Mouse (Mus musculus) kidney, embryonic 15.5 days (tissue): ENCODE data around the gene Tenm2. TPM values are rescaled to one million over a fixed set of nuclear protein-coding genes. Genes with fewer than 3 reads are reported as not detected.
A peak's percentile ranks its signal among the peaks of the same experiment; 100 is the strongest.

Experiments used
- ATAC-seq: fragments of 200-750 bp; cut with Nextera tagmentation; replicated peaks from 2 replicates; pipeline ENCODE4 v1.8.0; 2017; ENCODE audit warnings: moderate TSS enrichment; ENCODE audit not compliant: low FRiP score
- H3K27ac ChIP-seq: fragments of 300-500 bp; sonication (generic); 2 replicates; pipeline ENCODE4 v1.5.1; 2015; ENCODE audit warnings: mild to moderate bottlenecking, inconsistent platforms
- H3K27me3 ChIP-seq: fragments of 300-500 bp; sonication (generic); 2 replicates; pipeline ENCODE4 v1.6.1; 2015; ENCODE audit warnings: inconsistent platforms
- H3K36me3 ChIP-seq: fragments of 300-500 bp; sonication (generic); 2 replicates; pipeline ENCODE4 v1.6.1; 2015; ENCODE audit warnings: inconsistent platforms
- H3K4me1 ChIP-seq: fragments of 300-500 bp; sonication (generic); 2 replicates; pipeline ENCODE4 v1.6.1; 2015; ENCODE audit warnings: inconsistent platforms
- H3K4me2 ChIP-seq: fragments of 300-500 bp; sonication (generic); 2 replicates; pipeline ENCODE4 v1.6.1; 2015; ENCODE audit warnings: moderate library complexity, mild to moderate bottlenecking, inconsistent platforms
- H3K4me3 ChIP-seq: fragments of 300-500 bp; sonication (generic); replicated peaks from 2 replicates; pipeline ENCODE4 v1.5.1; 2015; ENCODE audit warnings: mild to moderate bottlenecking, inconsistent platforms
- H3K9ac ChIP-seq: fragments of 300-500 bp; sonication (generic); 2 replicates; pipeline ENCODE4 v1.6.1; 2015; ENCODE audit warnings: mild to moderate bottlenecking, inconsistent platforms
- H3K9me3 ChIP-seq: fragments of 300-500 bp; sonication (generic); replicated peaks from 2 replicates; pipeline ENCODE4 v1.6.1; 2016; ENCODE audit warnings: inconsistent platforms
- WGBS: fragments of 180-500 bp; shearing (Covaris S2); methylation state at CpG from one replicate; pipeline ENCODE4 v1.1.7; 2015; ENCODE audit warnings: mixed read lengths; 5-methylcytosine and 5-hydroxymethylcytosine counted together
- polyA plus RNA-seq: library from polyadenylated mRNA; unstranded; fragments of >200 nt; fragmentation: Nextera tagmentation; extraction: Ambion mirVana; gene quantifications from 2 replicates; pipeline ENCODE4 v1.2.1, GENCODE M21; 2015

Tenm2 gene
- polyA plus RNA-seq, 1 experiment from 2014 or later = 0.78 TPM

- Histone ChIP-seq H3K36me3 (no peaks in the 10 kb centered on the region), H3K27me3 (no peaks in the 10 kb centered on the region), H3K27ac (no peak overlapping the region), H3K4me2 (no peak overlapping the region), H3K9ac (no peak overlapping the region), H3K9me3 (no peaks in the 10 kb centered on the region), H3K4me3 (no peak overlapping the region), H3K4me1 (no peaks in the 10 kb centered on the region)
- no peak for ATAC-seq
- 47% methylated on average over 7 of the region's 7 CpGs for WGBS
Observed at GRCm38 (mm10) chr11:36120591-36121409, 1115.0 kb downstream of the Tenm2 start.

GRCm38 (mm10) chr11:36113326-36113725, 1122.4 kb downstream of the Tenm2 start:
- Histone ChIP-seq H3K4me1 (peaks cover 13% of the 10 kb centered on the region), H3K4me2 (no peak overlapping the region), H3K27me3 (no peaks in the 10 kb centered on the region), H3K9me3 (no peaks in the 10 kb centered on the region), H3K27ac (no peak overlapping the region), H3K36me3 (no peaks in the 10 kb centered on the region), H3K9ac (no peak overlapping the region), H3K4me3 (no peak overlapping the region)
- 73% methylated on average over 12 of the region's 12 CpGs for WGBS
- ATAC-seq = no peak

DNA sequence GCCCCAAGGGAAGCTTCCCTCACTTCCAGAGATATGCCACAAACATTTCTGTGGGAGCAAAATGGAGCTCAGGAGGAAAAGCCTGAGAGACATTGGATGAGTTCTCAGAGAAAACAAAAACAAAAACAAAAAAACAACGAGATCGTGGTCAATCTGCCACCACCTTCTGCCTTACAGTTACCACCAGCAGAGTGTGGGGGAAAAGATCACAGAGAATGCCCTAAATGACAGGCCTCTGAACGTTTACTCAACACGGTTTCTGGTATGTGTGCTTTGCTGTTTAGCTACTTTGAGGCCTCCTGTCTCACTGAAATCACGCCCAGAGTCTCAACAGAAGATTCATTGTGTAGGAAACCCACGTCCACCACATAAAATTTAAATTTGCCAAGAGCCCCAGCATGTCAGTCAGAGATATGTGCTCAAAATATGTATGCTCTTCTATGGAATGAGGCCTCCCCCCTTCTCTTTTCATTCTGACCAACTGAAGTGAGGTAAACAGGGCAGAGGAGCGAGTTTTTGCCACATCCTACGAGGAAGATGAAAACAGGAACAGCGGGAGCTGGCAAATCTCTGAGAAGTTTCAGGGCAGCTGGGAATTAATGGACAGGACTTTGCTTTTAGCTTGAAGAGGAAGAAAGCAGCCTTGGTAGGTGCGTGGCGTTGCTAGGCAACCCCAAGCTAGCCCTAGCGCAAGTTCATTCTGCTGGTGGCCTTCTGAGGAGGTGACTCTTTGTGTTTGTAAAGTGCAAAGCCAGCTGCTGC, 1126.6 kb downstream of the Tenm2 start:
- H3K4me3 ChIP-seq = no peak overlapping the region
- H3K36me3 ChIP-seq = no peaks in the 10 kb centered on the region
- WGBS = 36% methylated on average over 12 of the region's 12 CpGs
- H3K9me3 ChIP-seq = no peaks in the 10 kb centered on the region
- H3K4me1 ChIP-seq = peaks cover 19% of the 10 kb centered on the region
- H3K4me2 ChIP-seq = no peak overlapping the region
- H3K9ac ChIP-seq = no peak overlapping the region
- no peaks in the 10 kb centered on the region for H3K27me3 ChIP-seq
- peak overlapping the region; percentile 62; the same call in 1 of the 2 replicates for H3K27ac ChIP-seq
- peak; percentile 82 for ATAC-seq

GRCm38 (mm10) chr11:36107840-36108239, 1127.9 kb downstream of the Tenm2 start:
- no peaks in the 10 kb centered on the region for H3K27me3 ChIP-seq
- H3K9me3 ChIP-seq = no peaks in the 10 kb centered on the region
- H3K9ac ChIP-seq = no peak overlapping the region
- WGBS = 59% methylated on average over 6 of the region's 6 CpGs
- no peak for ATAC-seq
- peaks cover 25% of the 10 kb centered on the region for H3K4me1 ChIP-seq
- no peak overlapping the region for H3K27ac ChIP-seq
- no peak overlapping the region for H3K4me3 ChIP-seq
- no peaks in the 10 kb centered on the region for H3K36me3 ChIP-seq
- H3K4me2 ChIP-seq = no peak overlapping the region

DNA sequence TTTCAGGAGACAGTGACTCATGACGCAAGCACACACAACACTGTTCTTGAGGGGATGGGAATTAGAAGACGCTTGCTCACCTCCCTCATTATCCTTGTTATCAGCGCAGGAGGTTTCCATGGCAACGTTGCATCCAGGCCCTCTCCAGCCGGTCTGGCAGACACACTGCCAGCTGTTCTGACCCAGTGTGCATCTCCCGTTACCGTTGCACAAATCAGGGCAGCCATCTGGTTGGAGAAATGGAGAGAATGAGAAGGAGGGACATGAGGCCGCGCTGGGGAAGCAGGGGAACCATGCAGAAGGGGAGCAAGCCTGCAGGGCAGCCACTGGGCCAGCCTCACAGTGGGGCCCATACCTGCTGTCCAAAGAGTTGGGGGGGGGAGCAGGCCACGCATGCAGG, 1129.1 kb downstream of the Tenm2 start:
- Histone ChIP-seq H3K9me3 (no peaks in the 10 kb centered on the region), H3K4me3 (no peak overlapping the region), H3K9ac (no peak overlapping the region), H3K4me1 (peaks cover 25% of the 10 kb centered on the region), H3K27me3 (no peaks in the 10 kb centered on the region), H3K27ac (no peak overlapping the region), H3K4me2 (no peak overlapping the region), H3K36me3 (no peaks in the 10 kb centered on the region)
- ATAC-seq = no peak
- WGBS = 49% methylated on average over 10 of the region's 10 CpGs

DNA sequence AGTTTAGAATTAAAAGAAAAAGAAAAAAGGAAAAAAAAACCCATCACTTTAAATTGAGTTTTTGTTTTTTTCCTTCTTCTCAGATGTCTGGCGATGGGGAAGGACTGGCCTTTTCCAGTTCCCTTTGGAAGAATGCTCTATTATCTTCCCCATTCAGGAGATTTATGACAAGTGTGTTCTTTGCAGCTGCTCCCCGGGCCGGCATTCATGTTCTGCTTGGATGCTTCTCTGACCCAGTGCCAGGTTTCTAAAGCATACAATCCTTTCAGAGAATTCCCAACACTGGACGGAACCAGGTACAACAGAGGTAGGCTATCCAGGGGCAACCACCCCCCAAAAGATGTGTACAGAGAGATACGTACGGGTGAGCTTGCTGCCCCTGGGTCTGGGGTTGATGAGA, 1132.2 kb downstream of the Tenm2 start:
- H3K9me3 ChIP-seq = no peaks in the 10 kb centered on the region
- no peak overlapping the region for H3K9ac ChIP-seq
- no peak overlapping the region for H3K4me2 ChIP-seq
- no peak overlapping the region for H3K27ac ChIP-seq
- no peak overlapping the region for H3K4me3 ChIP-seq
- H3K4me1 ChIP-seq = peaks cover 14% of the 10 kb centered on the region
- no peaks in the 10 kb centered on the region for H3K36me3 ChIP-seq
- no peak; the same call in 1 of the 2 replicates for ATAC-seq
- H3K27me3 ChIP-seq = no peaks in the 10 kb centered on the region
- WGBS = 27% methylated on average over 6 of the region's 6 CpGs

DNA sequence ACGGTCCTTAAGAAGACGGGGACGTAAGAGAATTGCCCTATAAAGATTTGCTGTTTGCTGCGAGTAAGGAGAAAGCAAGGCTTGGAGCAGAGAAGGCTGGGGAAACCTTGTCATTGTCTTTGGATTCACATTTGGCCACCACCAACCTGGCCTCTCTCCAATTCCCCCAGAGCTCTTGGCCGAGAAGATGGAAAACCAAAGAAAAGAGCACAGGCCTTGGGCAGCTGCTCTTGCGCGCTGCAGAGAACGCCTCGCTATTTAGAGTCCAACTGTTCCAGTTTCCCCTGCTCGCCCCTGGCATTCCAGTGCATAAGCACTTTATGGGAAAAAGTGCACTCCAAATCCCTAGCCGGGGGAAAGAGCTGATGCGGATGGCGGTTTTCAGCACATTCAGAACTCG, 1139.5 kb downstream of the Tenm2 start:
- ATAC-seq = no peak
- WGBS = 70% methylated on average over 14 of the region's 14 CpGs
- no peak overlapping the region for H3K4me2 ChIP-seq

GRCm38 (mm10) chr11:36090210-36090609, 1145.6 kb downstream of the Tenm2 start:
- Histone ChIP-seq H3K4me3 (no peak overlapping the region), H3K27ac (no peak overlapping the region), H3K9me3 (no peaks in the 10 kb centered on the region), H3K27me3 (no peaks in the 10 kb centered on the region), H3K36me3 (no peaks in the 10 kb centered on the region), H3K9ac (no peak overlapping the region), H3K4me1 (no peaks in the 10 kb centered on the region), H3K4me2 (no peak overlapping the region)
- 10% methylated on average over 3 of the region's 3 CpGs for WGBS
- no peak for ATAC-seq

More for the DNA sequence above, 1139.5 kb downstream of the Tenm2 start:
- H3K27me3 ChIP-seq = no peaks in the 10 kb centered on the region
- H3K9ac ChIP-seq = no peak overlapping the region
- H3K4me3 ChIP-seq = no peak overlapping the region
- no peaks in the 10 kb centered on the region for H3K4me1 ChIP-seq
- no peaks in the 10 kb centered on the region for H3K36me3 ChIP-seq
- H3K27ac ChIP-seq = no peak overlapping the region
- no peaks in the 10 kb centered on the region for H3K9me3 ChIP-seq

- no peak for ATAC-seq
- no peak overlapping the region for H3K4me2 ChIP-seq
- no peaks in the 10 kb centered on the region for H3K4me1 ChIP-seq
- H3K36me3 ChIP-seq = no peaks in the 10 kb centered on the region
- no peak overlapping the region for H3K27ac ChIP-seq
- WGBS = 35% methylated on average over 10 of the region's 10 CpGs
- H3K4me3 ChIP-seq = no peak overlapping the region
- H3K9me3 ChIP-seq = no peaks in the 10 kb centered on the region
- peaks cover 9% of the 10 kb centered on the region; the same call in 1 of the 2 replicates for H3K27me3 ChIP-seq
- no peak overlapping the region for H3K9ac ChIP-seq
Observed at GRCm38 (mm10) chr11:36081399-36082053, 1154.2 kb downstream of the Tenm2 start.

DNA sequence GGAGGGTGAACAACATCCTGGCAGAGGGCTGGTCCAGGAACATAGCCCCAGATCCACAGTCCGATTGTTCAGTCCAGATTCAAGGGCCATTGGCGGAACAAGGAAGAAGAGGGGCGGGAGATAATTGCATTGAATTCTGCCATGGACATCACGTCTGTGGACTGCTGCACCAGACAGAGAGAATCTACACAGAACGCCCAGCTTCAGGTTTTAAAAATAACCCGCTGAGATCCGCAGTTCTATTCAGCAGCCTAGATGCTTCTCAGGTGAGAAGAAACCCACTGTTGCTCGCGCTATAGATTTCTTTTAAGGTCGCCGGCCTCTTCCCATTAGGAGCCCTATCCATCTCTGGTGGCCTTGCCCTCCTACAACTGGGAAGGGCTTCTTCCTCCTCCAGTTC, 1155.0 kb downstream of the Tenm2 start:
- H3K4me3 ChIP-seq = no peak overlapping the region
- no peaks in the 10 kb centered on the region for H3K9me3 ChIP-seq
- ATAC-seq = no peak
- no peak overlapping the region for H3K4me2 ChIP-seq
- H3K36me3 ChIP-seq = no peaks in the 10 kb centered on the region
- H3K27ac ChIP-seq = no peak overlapping the region
- no peaks in the 10 kb centered on the region for H3K4me1 ChIP-seq
- H3K27me3 ChIP-seq = peaks cover 9% of the 10 kb centered on the region; the same call in 1 of the 2 replicates
- WGBS = 66% methylated on average over 11 of the region's 11 CpGs
- no peak overlapping the region for H3K9ac ChIP-seq

DNA sequence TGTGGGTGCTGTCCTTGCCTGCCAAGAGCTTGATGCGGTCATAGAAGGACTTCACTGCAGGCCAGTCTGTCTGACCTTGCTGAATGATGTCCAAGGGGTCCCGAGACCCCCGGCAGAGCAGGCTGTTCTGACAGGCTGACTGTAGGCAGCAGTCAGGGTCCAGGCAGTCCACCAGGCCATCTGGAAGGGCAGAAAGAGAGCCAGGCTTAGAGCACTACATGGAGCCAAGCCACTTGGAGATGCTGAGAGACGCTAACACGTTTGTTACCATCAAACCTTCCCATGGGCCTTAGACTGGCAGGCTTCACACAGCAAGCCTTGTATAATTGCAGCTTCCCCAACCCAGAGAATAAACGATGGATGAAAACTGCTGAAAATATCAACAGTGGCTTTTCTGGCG, 1157.4 kb downstream of the Tenm2 start:
- no peak overlapping the region for H3K4me2 ChIP-seq
- H3K9me3 ChIP-seq = no peaks in the 10 kb centered on the region
- no peak overlapping the region for H3K4me3 ChIP-seq
- H3K4me1 ChIP-seq = no peaks in the 10 kb centered on the region
- H3K27me3 ChIP-seq = peaks cover 9% of the 10 kb centered on the region; the same call in 1 of the 2 replicates
- no peak overlapping the region for H3K27ac ChIP-seq
- WGBS = 89% methylated on average over 7 of the region's 7 CpGs
- H3K9ac ChIP-seq = no peak overlapping the region
- H3K36me3 ChIP-seq = no peaks in the 10 kb centered on the region
- no peak for ATAC-seq

DNA sequence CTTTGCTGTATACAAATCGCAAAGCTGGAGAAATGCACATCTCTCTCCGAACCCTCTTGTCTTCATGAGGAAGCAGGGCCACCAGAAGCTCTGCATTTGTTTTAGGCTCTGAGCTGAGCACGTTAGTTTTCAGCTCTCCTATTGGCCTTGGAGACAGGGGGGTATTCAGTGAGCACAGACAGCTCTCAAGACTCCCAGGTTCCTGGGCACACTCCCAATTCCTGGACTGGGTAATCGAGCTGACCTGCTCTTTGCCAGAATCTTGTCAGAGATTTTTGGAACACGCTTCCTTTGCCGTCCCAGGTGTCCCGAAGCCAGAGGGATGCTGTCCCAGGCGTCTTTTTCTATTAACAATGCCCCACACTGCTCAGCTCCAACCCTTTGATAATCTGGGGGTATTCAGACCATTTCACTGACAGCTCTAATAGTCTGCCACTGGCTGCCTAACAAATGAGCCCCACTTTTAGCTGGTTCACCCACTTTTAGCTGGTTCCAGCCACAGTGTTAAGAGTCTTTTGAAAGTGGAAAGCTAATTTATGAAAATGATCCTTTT, 1161.7 kb downstream of the Tenm2 start:
- Histone ChIP-seq H3K4me3 (no peak overlapping the region), H3K4me1 (no peaks in the 10 kb centered on the region), H3K9me3 (no peaks in the 10 kb centered on the region), H3K9ac (no peak overlapping the region), H3K4me2 (no peak overlapping the region), H3K27me3 (no peaks in the 10 kb centered on the region), H3K36me3 (no peaks in the 10 kb centered on the region), H3K27ac (no peak overlapping the region)
- no peak for ATAC-seq
- 76% methylated on average over 8 of the region's 8 CpGs for WGBS
